ENCODE assay signal across 9 mouse cellular contexts in the genomic region with DNA sequence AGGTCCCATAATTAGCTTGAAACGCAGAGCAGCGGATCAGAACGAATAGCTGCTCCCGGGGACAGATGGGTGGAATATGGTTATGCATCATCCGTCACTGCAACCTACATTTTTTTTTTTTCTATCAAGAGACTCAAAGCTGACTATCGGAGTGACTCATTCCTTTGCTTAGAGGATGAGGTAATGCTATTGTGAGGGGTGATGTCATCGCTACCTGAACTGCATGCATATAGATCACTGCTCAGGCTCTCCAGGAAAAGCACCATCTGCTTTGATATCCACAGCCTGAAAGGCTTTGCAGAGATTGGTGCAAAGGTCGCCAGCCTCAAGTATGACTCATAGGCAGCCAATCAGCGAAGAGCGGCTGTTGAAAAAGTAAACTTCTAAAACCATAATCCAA. TPM values are rescaled to one million over a fixed set of nuclear protein-coding genes. Genes with fewer than 3 reads are reported as not detected.
DNase-seq lines count a peak whose midpoint lies in the region; ATAC-seq lines count a peak whose summit lies in the region.
"Had no signal": no experiment of that assay in that cellular context is flagged by ENCODE, and none has a peak within 500 bp of the region (broad histone marks: within the 10 kb centered on the region; RNA-seq: fewer than 3 reads in every experiment).

No protein-coding gene starts in this region.

- H3K36me3 ChIP-seq in heart, embryonic 10.5 days: no peaks in the 10 kb centered on the region
- H3K36me3 ChIP-seq in heart, embryonic 12.5 days: 0 out of 2 replicates have a peak, but pooled peaks cover 8% of the 10 kb centered on the region

- peak overlapping the region; percentile 38 for H3K4me2 ChIP-seq in heart, embryonic 12.5 days

- peaks cover 9% of the 10 kb centered on the region; the same call in 1 of the 2 replicates for H3K4me1 ChIP-seq in heart, embryonic 10.5 days
- peaks cover 15% of the 10 kb centered on the region for H3K4me1 ChIP-seq in heart, embryonic 12.5 days (replicated peaks)

- no peak overlapping the region for H3K27ac ChIP-seq in heart, embryonic 10.5 days
- peak overlapping the region; percentile 28; the same call in 1 of the 2 replicates for H3K27ac ChIP-seq in heart, embryonic 12.5 days (ENCODE audit: poor library complexity, severe bottlenecking)

- H3K9ac ChIP-seq in heart, embryonic 12.5 days: no peak overlapping the region

- peak; percentile 76 for ATAC-seq in heart, embryonic 12.5 days (ENCODE audit: insufficient number of reproducible peaks, low FRiP score)
- ATAC-seq in megakaryocyte-erythroid progenitor cell, adult 5-6 weeks (replicated peaks; ENCODE audit: low FRiP score, low TSS enrichment, poor library complexity, severe bottlenecking): no peak

- H3K4me3 ChIP-seq in heart, embryonic 10.5 days: no peak overlapping the region
- H3K4me3 ChIP-seq in heart, embryonic 12.5 days: no peak overlapping the region

- H3K9me3 ChIP-seq in heart, embryonic 10.5 days: no peaks in the 10 kb centered on the region
- no peaks in the 10 kb centered on the region for H3K9me3 ChIP-seq in heart, embryonic 12.5 days (replicated peaks)

- 70% methylated on average over 10 of the region's 10 CpGs for WGBS in heart, embryonic 10.5 days
- WGBS in heart, embryonic 12.5 days: 46% methylated on average over 10 of the region's 10 CpGs

- H3K27me3 ChIP-seq in heart, embryonic 10.5 days (ENCODE audit: insufficient read depth, poor library complexity, severe bottlenecking): no peaks in the 10 kb centered on the region
- no peaks in the 10 kb centered on the region for H3K27me3 ChIP-seq in heart, embryonic 12.5 days (replicated peaks)

- peak; percentile 18 for DNase-seq in heart, adult 8-10 months (ENCODE audit: low spot score)
- DNase-seq in heart, embryonic 10.5 days (ENCODE audit: low spot score): no peak
- DNase-seq in B cell, adult 2 months: peak; percentile 67 to 72
- peak; percentile 46 for DNase-seq in cerebellum, adult 11 months
- peak; percentile 42 to 48 for DNase-seq in left cerebral cortex, adult 18-20 months (ENCODE audit: low spot score in 2 of 2)
- DNase-seq in retina, embryonic 14.5 days (ENCODE audit: low spot score): peak; percentile 71

RNA-seq across cellular contexts. Expression of gene Eif2ak3, which starts 27.8 kb away (rescaled TPM):
- total RNA-seq in heart, adult 8-10 months (2022): 1 to 10 TPM; 6.3 to 8.9 (median 7.6) TPM
- polyA plus RNA-seq in heart, embryonic 10.5 days (2016; fragmentation: Nextera tagmentation; extraction: Ambion mirVana): 7.3 and 8.2 TPM in 2 replicates
- polyA plus RNA-seq in heart, embryonic 12.5 days (2016; fragmentation: Nextera tagmentation; extraction: Ambion mirVana): 9.5 and 10.8 TPM in 2 replicates
- total RNA-seq in left cerebral cortex, adult 18-20 months (2021): 10 to 100 TPM; 25.3 to 27.5 TPM
- total RNA-seq in megakaryocyte-erythroid progenitor cell, adult 5-6 weeks (2014; fragmentation: Nextera tagmentation): 11.2 and 13.5 TPM in 2 replicates
- 11.2 and 11.6 TPM in 2 replicates for total RNA-seq in megakaryocyte-erythroid progenitor cell, adult 5-6 weeks (2017)

RNA-seq across cellular contexts. Expression of gene Tex37, which starts 46.6 kb away (rescaled TPM):
- not detected for total RNA-seq in heart, adult 8-10 months (2022)
- polyA plus RNA-seq in heart, embryonic 10.5 days (2016; fragmentation: Nextera tagmentation; extraction: Ambion mirVana): not detected in 2 replicates
- polyA plus RNA-seq in heart, embryonic 12.5 days (2016; fragmentation: Nextera tagmentation; extraction: Ambion mirVana): not detected in 2 replicates
- total RNA-seq in left cerebral cortex, adult 18-20 months (2021): not detected
- total RNA-seq in megakaryocyte-erythroid progenitor cell, adult 5-6 weeks (2014; fragmentation: Nextera tagmentation): not detected in 2 replicates
- total RNA-seq in megakaryocyte-erythroid progenitor cell, adult 5-6 weeks (2017): not detected in 2 replicates
- total RNA-seq: MEL had no signal
